Mouse (Mus musculus) activated CD4-positive, CD25-positive, alpha-beta regulatory T cell, adult 9 weeks (primary cell): ENCODE measurements around the gene Prl2c2. TPM values are rescaled to one million over a fixed set of nuclear protein-coding genes. Genes with fewer than 3 reads are reported as not detected.

Source experiments
- polyA plus RNA-seq: library from polyadenylated mRNA; unstranded; fragments of 100-300 nt; shearing (Covaris generic); gene quantifications from one replicate; pipeline ENCODE4 v1.2.1, GENCODE M21; 2017

Gene Prl2c2
- not detected for polyA plus RNA-seq

DNA sequence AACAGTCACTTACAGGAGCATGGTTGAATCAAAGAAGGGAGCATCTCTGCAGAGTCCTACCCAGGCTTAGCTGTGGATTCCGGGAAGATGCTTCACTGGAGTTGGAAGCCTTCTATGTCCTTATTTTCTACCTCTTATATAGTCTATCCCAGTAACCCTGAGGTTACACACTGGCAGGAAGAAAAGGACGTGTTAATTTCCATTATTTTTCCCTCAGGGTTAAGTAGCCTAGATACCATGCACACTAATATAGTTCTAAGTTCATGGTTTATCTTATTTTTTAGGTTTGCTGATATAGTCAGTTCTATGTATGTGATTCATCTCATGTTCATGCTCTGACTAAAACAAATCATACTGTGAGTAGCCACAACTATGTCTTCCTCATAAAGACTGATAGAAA, at the start of gene Prl2c2:
TSS of gene Prl2c2 (minus strand) at position 101 of the 400 bp plus-strand sequence.

Other genes starting within 250 kb of the Prl2c2 start
- gene Prl2c3, start 205.3 kb downstream of the Prl2c2 start, polyA plus RNA-seq, result not detected
- not detected for gene Prl2c5, start 177.3 kb upstream of the Prl2c2 start, polyA plus RNA-seq